Mouse (Mus musculus) heart, embryonic 16.5 days (tissue): ENCODE measurements around the gene Ppp2r5c. TPM values are rescaled to one million over a fixed set of nuclear protein-coding genes. Genes with fewer than 3 reads are reported as not detected.

Experiments
- ATAC-seq: fragments of 200-750 bp; cut with Nextera tagmentation; replicated peaks from 2 replicates; pipeline ENCODE4 v1.8.0; 2017; ENCODE audit warnings: moderate number of reproducible peaks; ENCODE audit not compliant: insufficient read depth, low FRiP score; ENCODE audit errors: extremely low read depth
- H3K27ac ChIP-seq: fragments of 300-500 bp; sonication (generic); 2 replicates; pipeline ENCODE4 v1.5.1; 2014; ENCODE audit warnings: mild to moderate bottlenecking, low read length, control low read depth, moderate library complexity
- H3K27me3 ChIP-seq: fragments of 300-500 bp; sonication (generic); 2 replicates; pipeline ENCODE4 v1.6.1; 2014; ENCODE audit warnings: low read length, mixed read lengths; ENCODE audit not compliant: control insufficient read depth, insufficient read depth
- H3K36me3 ChIP-seq: fragments of 300-500 bp; sonication (generic); 2 replicates; pipeline ENCODE4 v1.6.1; 2014; ENCODE audit not compliant: control insufficient read depth, insufficient read depth
- H3K4me1 ChIP-seq: fragments of 300-500 bp; sonication (generic); 2 replicates; pipeline ENCODE4 v1.6.1; 2014; ENCODE audit warnings: low read length, mixed read lengths; ENCODE audit not compliant: control insufficient read depth, insufficient read depth
- H3K4me2 ChIP-seq: fragments of 300-500 bp; sonication (generic); 2 replicates; pipeline ENCODE4 v1.6.1; 2014; ENCODE audit warnings: low read depth, mild to moderate bottlenecking, control low read depth, low read length
- H3K4me3 ChIP-seq: fragments of 300-500 bp; sonication (generic); 2 replicates; pipeline ENCODE4 v1.5.1; 2014; ENCODE audit warnings: mild to moderate bottlenecking, control low read depth, low read length
- H3K9ac ChIP-seq: fragments of 300-500 bp; sonication (generic); 2 replicates; pipeline ENCODE4 v1.6.1; 2014; ENCODE audit warnings: low read length, control low read depth
- H3K9me3 ChIP-seq: fragments of 300-500 bp; sonication (generic); replicated peaks from 2 replicates; pipeline ENCODE4 v1.6.1; 2016; ENCODE audit warnings: low read length; ENCODE audit not compliant: control insufficient read depth
- WGBS: fragments of 180-500 bp; shearing (Covaris S2); extraction: QIAGEN DNeasy Blood & Tissue Kit; methylation state at CpG from one replicate; pipeline ENCODE4 v1.1.7; 2014; 5-methylcytosine and 5-hydroxymethylcytosine counted together
- polyA plus RNA-seq: library from polyadenylated mRNA; unstranded; fragments of >200 nt; fragmentation: Nextera tagmentation; extraction: Ambion mirVana; gene quantifications from 2 replicates; pipeline ENCODE4 v1.2.1, GENCODE M21; 2015

The Ppp2r5c gene
- polyA plus RNA-seq, 1 experiment from 2014 or later = 132 TPM

DNA sequence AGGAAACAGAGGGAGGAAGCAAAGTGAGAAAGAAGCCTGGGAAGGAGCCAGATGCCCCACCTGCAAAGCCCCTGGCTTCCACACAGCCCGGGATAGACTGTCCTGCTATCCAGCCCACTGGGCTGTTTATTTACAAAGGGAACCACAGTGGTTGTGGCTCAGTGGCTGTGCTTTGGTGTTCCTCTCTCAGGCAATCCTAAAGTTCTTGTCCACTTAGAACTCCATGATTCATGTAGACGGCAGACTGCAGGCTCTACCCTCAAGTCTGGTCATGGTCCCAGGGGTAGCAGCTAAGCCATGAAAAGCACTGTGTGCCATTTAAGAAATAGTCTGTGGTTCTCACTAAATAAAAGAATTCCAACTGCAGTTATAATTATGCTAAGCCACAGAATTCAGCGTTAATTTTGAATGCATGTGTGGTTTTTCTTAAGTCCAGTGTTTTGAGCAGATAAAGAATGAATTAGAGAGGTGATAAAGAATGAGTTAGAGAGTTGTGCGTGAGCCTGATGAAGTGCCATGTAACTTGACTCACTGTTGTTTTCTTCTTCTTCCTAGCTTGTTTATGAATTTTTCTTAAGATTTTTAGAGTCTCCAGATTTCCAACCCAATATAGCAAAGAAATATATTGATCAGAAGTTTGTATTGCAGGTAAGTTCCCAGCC lies 98.3 kb downstream of the Ppp2r5c start:
- WGBS = 76% methylated on average over 4 of the region's 4 CpGs
- no peak for ATAC-seq
- Histone ChIP-seq H3K9me3 (no peaks in the 10 kb centered on the region), H3K36me3 (peaks cover 21% of the 10 kb centered on the region), H3K9ac (no peak overlapping the region), H3K27me3 (no peaks in the 10 kb centered on the region), H3K4me1 (peaks cover 3% of the 10 kb centered on the region), H3K27ac (no peak overlapping the region), H3K4me2 (no peak overlapping the region), H3K4me3 (no peak overlapping the region)

DNA sequence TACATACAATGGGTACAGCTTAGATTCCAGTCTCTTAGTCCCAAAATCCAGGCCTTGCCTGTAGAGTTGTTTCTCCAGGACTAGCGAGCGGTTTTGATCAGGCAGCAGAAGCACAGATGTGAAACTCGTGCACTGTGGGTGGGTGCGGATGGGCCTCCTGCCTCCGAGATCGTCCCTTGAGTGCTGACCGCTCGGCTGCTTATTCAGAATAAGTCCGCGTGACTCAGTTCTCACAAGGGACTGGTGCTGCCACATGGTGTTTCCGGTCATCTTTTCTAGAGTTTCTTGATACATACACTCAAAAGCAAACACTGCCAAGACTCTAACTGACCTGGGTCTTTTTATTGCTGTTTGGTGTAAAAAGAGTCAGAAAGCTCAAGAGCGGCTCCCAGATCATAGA lies 100.7 kb downstream of the Ppp2r5c start:
- ATAC-seq = no peak
- no peaks in the 10 kb centered on the region for H3K4me1 ChIP-seq
- H3K4me3 ChIP-seq = no peak overlapping the region
- no peaks in the 10 kb centered on the region for H3K27me3 ChIP-seq
- 89% methylated on average over 12 of the region's 12 CpGs for WGBS
- no peak overlapping the region for H3K4me2 ChIP-seq
- H3K36me3 ChIP-seq = peaks cover 23% of the 10 kb centered on the region
- no peak overlapping the region for H3K9ac ChIP-seq
- no peaks in the 10 kb centered on the region for H3K9me3 ChIP-seq
- no peak overlapping the region for H3K27ac ChIP-seq

DNA sequence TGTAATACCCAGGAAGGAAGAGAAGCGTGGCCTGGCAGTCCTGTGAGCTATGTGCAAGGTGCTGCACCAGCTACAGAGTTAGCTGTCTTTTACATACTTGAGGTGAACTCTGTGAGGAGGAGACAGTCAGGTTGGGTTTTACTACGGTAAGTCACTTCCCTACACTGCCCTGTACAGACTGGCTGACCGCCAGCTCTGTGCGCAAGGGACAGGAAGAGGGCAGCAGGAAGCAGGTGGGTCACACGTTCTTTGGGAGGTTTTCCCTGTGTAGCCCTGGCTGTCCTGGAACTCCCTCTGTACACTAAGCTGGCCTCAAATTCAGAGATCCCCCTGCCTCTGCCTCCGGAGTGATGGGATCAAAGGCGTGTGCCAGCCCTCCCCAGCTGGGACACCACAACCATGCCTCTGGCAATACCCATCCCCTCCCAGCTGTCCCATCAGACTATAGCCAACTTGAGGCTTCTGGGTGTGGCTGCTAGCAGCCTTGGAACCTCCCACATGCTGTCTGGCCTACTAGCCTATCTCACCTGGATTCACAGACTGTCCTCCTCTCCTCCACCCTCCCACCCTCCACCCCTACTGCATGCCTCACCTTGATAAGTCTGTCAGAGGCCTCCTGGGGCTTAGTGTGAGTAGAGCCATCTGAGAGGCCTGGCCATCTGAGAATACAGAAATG lies 102.7 kb downstream of the Ppp2r5c start:
- Histone ChIP-seq H3K27ac (no peak overlapping the region), H3K27me3 (no peaks in the 10 kb centered on the region), H3K4me1 (no peaks in the 10 kb centered on the region), H3K36me3 (peaks cover 42% of the 10 kb centered on the region), H3K9me3 (no peaks in the 10 kb centered on the region), H3K9ac (no peak overlapping the region), H3K4me3 (no peak overlapping the region), H3K4me2 (no peak overlapping the region)
- WGBS = 70% methylated on average over 7 of the region's 7 CpGs
- 0 out of 2 replicates have a peak, but pooled peaks have one; percentile 31 for ATAC-seq

DNA sequence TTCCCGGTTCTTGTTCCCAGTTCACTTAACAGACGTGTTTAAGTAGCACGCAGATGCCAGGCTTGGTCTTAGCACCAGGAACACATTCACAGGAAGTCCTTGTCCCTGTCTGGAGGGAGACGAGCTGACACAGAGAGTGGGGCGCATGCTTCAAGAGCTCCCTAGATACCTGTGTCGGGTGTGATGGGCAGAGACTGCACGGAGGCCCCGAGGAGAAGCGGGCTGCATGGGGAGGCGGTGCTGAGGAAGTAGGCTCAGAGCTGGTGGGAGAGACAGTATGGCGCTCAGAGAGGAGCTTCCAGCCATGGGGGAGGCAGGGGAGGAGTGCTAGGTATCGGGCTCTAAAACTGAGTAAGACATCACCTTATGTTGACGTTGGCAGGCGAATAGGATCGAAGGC lies 103.4 kb downstream of the Ppp2r5c start:
- Histone ChIP-seq H3K9ac (no peak overlapping the region), H3K4me2 (no peak overlapping the region), H3K27ac (no peak overlapping the region), H3K36me3 (peaks cover 50% of the 10 kb centered on the region), H3K4me1 (no peaks in the 10 kb centered on the region), H3K27me3 (no peaks in the 10 kb centered on the region), H3K9me3 (no peaks in the 10 kb centered on the region), H3K4me3 (no peak overlapping the region)
- WGBS = 89% methylated on average over 15 of the region's 15 CpGs
- ATAC-seq = no peak

DNA sequence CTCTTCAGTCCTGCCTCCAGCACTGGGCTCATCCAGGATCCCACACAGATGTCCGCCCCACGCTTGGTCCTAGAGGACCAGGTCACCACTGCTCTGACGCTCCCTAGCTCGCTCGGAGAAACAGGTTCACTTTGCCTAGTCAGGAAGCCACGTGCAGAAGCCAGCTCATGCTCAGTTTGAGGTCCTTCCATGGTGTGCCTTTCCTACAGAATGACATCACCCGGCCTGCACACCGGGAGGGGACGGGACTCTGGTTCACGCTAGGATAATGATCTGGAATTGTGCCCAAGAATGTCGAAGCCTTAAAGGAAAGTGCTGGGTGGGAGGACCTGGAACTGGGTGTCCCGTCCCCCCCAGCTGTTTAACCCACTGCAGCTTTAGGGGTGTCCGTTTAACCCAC lies 105.2 kb downstream of the Ppp2r5c start:
- H3K27me3 ChIP-seq = no peaks in the 10 kb centered on the region
- H3K27ac ChIP-seq = no peak overlapping the region
- no peak overlapping the region for H3K4me3 ChIP-seq
- H3K36me3 ChIP-seq = peaks cover 49% of the 10 kb centered on the region
- H3K9me3 ChIP-seq = no peaks in the 10 kb centered on the region
- no peaks in the 10 kb centered on the region for H3K4me1 ChIP-seq
- 57% methylated on average over 13 of the region's 13 CpGs for WGBS
- H3K4me2 ChIP-seq = no peak overlapping the region
- H3K9ac ChIP-seq = no peak overlapping the region
- no peak for ATAC-seq

DNA sequence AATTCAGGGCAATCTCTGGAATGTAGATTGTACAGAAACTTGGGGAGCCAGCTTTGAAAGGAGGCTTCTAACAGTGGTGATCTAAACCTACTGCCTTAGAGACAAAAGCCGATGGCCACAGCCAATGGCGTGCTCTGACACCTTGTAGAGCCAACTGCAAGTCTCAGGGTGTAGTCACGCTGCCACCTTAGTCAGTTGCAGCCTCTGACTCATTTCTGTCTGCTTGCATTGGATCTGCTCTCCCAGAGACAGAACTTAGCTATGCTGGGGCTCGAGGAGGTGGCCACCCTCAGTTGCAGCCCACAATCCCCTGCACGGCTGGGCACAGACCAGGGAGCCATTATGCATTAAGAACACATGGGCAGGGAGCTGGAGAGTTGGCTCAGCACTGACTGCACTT lies 106.4 kb downstream of the Ppp2r5c start:
- H3K4me1 ChIP-seq = no peaks in the 10 kb centered on the region
- no peaks in the 10 kb centered on the region for H3K9me3 ChIP-seq
- no peak overlapping the region for H3K27ac ChIP-seq
- no peak for ATAC-seq
- H3K9ac ChIP-seq = no peak overlapping the region
- no peaks in the 10 kb centered on the region for H3K27me3 ChIP-seq
- H3K4me2 ChIP-seq = no peak overlapping the region
- H3K4me3 ChIP-seq = no peak overlapping the region
- WGBS = 93% methylated on average over 5 of the region's 5 CpGs
- peaks cover 59% of the 10 kb centered on the region for H3K36me3 ChIP-seq

DNA sequence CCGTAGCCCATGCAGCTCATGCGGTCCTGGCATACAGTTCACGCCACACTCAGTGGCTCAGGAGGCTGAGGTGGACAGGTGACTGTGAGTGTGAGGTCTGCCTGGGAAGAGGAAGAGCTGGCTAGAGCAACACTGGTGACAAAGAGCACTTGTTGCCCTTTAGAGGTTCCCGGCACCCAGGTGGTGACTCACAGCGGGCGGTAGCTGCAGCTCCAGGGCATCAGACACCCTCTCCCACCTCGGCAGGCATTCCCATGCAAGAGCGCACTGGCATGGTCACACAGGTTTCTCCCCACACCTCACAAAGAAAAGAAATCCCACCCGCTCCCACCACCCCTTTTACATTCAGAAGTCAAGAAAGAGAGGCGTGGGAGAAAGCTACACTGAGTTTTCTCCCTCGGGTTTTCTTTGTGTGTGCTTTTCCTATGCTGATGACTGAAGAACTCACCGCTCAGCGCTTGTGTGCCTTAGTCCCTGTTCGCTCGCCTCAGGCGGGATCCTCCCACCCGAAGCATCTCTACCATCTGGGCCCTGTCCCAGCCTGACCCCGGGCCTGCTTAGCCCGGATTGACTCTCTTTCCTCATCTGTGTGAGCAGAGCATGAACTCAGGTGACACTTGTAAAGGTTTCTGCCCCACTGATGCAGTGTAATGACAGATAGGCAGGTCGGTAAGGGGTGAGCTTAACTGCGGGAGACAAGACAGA lies 108.8 kb downstream of the Ppp2r5c start:
- no peaks in the 10 kb centered on the region for H3K9me3 ChIP-seq
- no peak overlapping the region for H3K4me3 ChIP-seq
- ATAC-seq = no peak
- no peak overlapping the region for H3K4me2 ChIP-seq
- 88% methylated on average over 21 of the region's 21 CpGs for WGBS
- H3K27me3 ChIP-seq = no peaks in the 10 kb centered on the region
- H3K27ac ChIP-seq = no peak overlapping the region
- H3K9ac ChIP-seq = no peak overlapping the region
- peaks cover 74% of the 10 kb centered on the region for H3K36me3 ChIP-seq
- H3K4me1 ChIP-seq = no peaks in the 10 kb centered on the region

DNA sequence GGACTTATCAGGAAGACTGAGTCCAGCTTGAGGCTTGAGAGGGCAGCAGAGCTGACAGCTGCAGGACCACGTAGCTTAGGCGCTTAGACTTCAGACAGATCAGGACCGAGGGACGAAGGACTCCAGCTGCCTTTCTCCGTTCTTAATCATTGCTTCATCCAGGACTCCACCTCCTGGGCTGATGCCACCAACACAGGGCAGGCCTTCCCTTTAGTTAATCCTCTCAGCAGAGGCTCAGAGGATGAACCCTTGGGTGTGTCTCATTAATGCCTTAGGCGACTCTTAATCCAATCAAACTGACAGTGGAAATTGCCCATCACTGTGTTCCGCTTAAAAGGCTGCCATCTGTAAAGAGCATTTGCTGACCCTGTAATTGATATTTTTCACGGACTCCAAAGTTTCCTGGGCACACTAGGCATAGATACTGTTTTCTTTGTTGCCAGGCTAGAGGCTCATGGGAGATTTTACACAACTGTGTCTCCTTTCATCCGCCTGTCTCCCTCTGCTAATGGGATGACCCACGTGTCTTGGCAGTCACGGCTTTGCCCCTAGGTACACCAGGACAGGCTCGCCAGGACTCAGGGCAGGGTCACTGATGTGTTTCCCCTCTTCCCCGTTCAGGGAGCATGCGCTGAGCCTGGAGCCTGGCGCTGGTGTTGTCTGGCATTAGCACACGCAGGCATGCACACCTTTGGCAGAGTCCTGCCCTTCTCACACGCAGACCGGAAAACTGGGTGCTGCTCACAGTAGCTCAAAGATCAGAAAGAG lies 110.1 kb downstream of the Ppp2r5c start:
- whole genome bisulfite sequencing = 88% methylated on average over 18 of the region's 18 CpGs
- ATAC-seq = no peak
- Histone ChIP-seq H3K4me1 (no peaks in the 10 kb centered on the region), H3K9ac (no peak overlapping the region), H3K27me3 (no peaks in the 10 kb centered on the region), H3K4me3 (no peak overlapping the region), H3K36me3 (peaks cover 83% of the 10 kb centered on the region), H3K27ac (no peak overlapping the region), H3K9me3 (no peaks in the 10 kb centered on the region), H3K4me2 (no peak overlapping the region)
